Mouse (Mus musculus): Measurements from ENCODE around the gene Pnmal2. TPM values are rescaled to one million over a fixed set of nuclear protein-coding genes. Genes with fewer than 3 reads are reported as not detected.

The Pnmal2 gene
- total and polyA plus RNA-seq, 3 experiments, result 0.07 TPM; not detected in 2

GRCm38 (mm10) chr7:16895000-16895399 lies 49.5 kb upstream of the Pnmal2 start (continued):
- TF ChIP-seq POLR2A (IDR thresholded peaks at IDR 0.05; ENCODE audit: control insufficient read depth in 1 of 2, insufficient read depth in 1 of 2, low read depth in 1 of 2, low read length in 2 of 2, poor library complexity in 1 of 2) (no peak), POLR2AphosphoS2 (IDR thresholded peaks at IDR 0.05; ENCODE audit: low read length) (no peak), CTCF (IDR thresholded peaks at IDR 0.05 in 2 of 3, conservative IDR thresholded peaks at IDR 0.05 in 1 of 3; ENCODE audit: control insufficient read depth in 1 of 3, insufficient read depth in 1 of 3, low read depth in 2 of 3, low read length in 3 of 3, poor library complexity in 1 of 3, severe bottlenecking in 1 of 3) (peak; percentile 82 to 88 (median 86)), ZKSCAN1 (IDR thresholded peaks at IDR 0.05; ENCODE audit: low read depth, low read length) (no peak), USF2 (IDR thresholded peaks at IDR 0.05; ENCODE audit: borderline replicate concordance in 1 of 2, insufficient read depth in 1 of 2, low read depth in 1 of 2, low read length in 2 of 2) (no peak), CHD1 (IDR thresholded peaks at IDR 0.05; ENCODE audit: low read depth, low read length) (no peak), ZC3H11A (IDR thresholded peaks at IDR 0.05; ENCODE audit: low read depth, low read length) (peak; percentile 60), MYC (IDR thresholded peaks at IDR 0.05; ENCODE audit: low read depth, low read length) (no peak), MAFK (IDR thresholded peaks at IDR 0.05; ENCODE audit: borderline replicate concordance, low read depth, low read length) (no peak), BHLHE40 (IDR thresholded peaks at IDR 0.05; ENCODE audit: borderline replicate concordance, low read depth, low read length) (no peak), TCF12 (IDR thresholded peaks at IDR 0.05; ENCODE audit: low read depth, low read length) (no peak), EP300 (IDR thresholded peaks at IDR 0.05; ENCODE audit: low read depth in 1 of 2, low read length in 2 of 2) (no peak), MAX (IDR thresholded peaks at IDR 0.05; ENCODE audit: low read length) (no peak)

DNA sequence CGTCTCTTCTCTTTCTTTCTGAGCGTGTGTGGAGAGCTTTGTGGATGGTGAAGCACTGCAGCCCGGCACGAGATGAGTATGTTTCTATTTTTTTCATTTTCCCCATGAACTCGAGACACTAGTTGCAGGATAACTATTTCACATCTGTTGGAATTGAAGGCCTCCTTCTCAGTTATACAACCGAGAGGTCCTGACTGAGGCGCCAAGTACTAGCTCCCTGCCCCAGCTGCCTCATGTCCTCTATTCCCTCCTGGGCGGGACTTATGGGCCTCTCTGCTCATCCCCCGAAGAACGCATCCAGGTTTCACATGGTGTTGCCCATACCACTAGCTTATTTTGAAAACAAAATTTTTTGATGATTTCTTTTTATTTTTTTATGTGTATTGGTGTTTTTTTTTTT lies 49.0 kb upstream of the Pnmal2 start:
- no peaks in the 10 kb centered on the region for H3K36me3 ChIP-seq (ENCODE audit: control insufficient read depth in 1 of 2, insufficient read depth in 2 of 2, low read length in 2 of 2)
- H3K9ac ChIP-seq (ENCODE audit: control insufficient read depth, low read depth, low read length, poor library complexity, severe bottlenecking), result peak overlapping the region; percentile 60
- peaks cover 0 to 3% of the 10 kb centered on the region in 2 experiments; a peak in 2 of 4 replicates for H3K27me3 ChIP-seq (ENCODE audit: control insufficient read depth in 1 of 2, insufficient read depth in 2 of 2, low read length in 2 of 2)
- H3K4me1 ChIP-seq (ENCODE audit: control insufficient read depth in 1 of 2, insufficient read depth in 2 of 2, low read length in 2 of 2), result peaks cover 0 to 10% of the 10 kb centered on the region in 2 experiments; a peak in 2 of 4 replicates
- no peaks in the 10 kb centered on the region for H3K79me2 ChIP-seq (ENCODE audit: control insufficient read depth, insufficient read depth, low read length, poor library complexity)
- peak; percentile 35 for DNase-seq (ENCODE audit: low read depth, low spot score)
- H3K27ac ChIP-seq (ENCODE audit: control insufficient read depth, low read depth, low read length), result no peak overlapping the region
- H3K4me3 ChIP-seq (ENCODE audit: control insufficient read depth in 1 of 2, insufficient read depth in 1 of 2, low read depth in 2 of 2, low read length in 2 of 2), result peak overlapping the region; percentile 55 to 69
- TF ChIP-seq TBP (IDR thresholded peaks at IDR 0.05; ENCODE audit: low read depth, low read length) (no peak), CHD1 (IDR thresholded peaks at IDR 0.05; ENCODE audit: low read depth, low read length) (no peak), ZKSCAN1 (IDR thresholded peaks at IDR 0.05; ENCODE audit: low read depth, low read length) (no peak), CHD2 (IDR thresholded peaks at IDR 0.05; ENCODE audit: low read length) (no peak), POLR2AphosphoS2 (IDR thresholded peaks at IDR 0.05; ENCODE audit: low read length) (no peak), POLR2A (IDR thresholded peaks at IDR 0.05; ENCODE audit: control insufficient read depth in 1 of 2, insufficient read depth in 1 of 2, low read depth in 1 of 2, low read length in 2 of 2, poor library complexity in 1 of 2) (no peak), POLR2AphosphoS5 (IDR thresholded peaks at IDR 0.05; ENCODE audit: borderline replicate concordance, low read depth, low read length) (no peak), ZC3H11A (IDR thresholded peaks at IDR 0.05; ENCODE audit: low read depth, low read length) (no peak), JUND (IDR thresholded peaks at IDR 0.05; ENCODE audit: low read depth, low read length) (no peak), GATA1 (IDR thresholded peaks at IDR 0.05; ENCODE audit: low read depth, low read length) (no peak), SIN3A (IDR thresholded peaks at IDR 0.05; ENCODE audit: low read length) (no peak), CTCF (IDR thresholded peaks at IDR 0.05 in 2 of 3, conservative IDR thresholded peaks at IDR 0.05 in 1 of 3; ENCODE audit: control insufficient read depth in 1 of 3, insufficient read depth in 1 of 3, low read depth in 2 of 3, low read length in 3 of 3, poor library complexity in 1 of 3, severe bottlenecking in 1 of 3) (no peak)
- no peaks in the 10 kb centered on the region for H3K9me3 ChIP-seq (replicated peaks; ENCODE audit: insufficient read depth, low read length)
